Mouse (Mus musculus) heart, embryonic 12.5 days (tissue): Measurements from ENCODE around the gene Numbl. TPM values are rescaled to one million over a fixed set of nuclear protein-coding genes. Genes with fewer than 3 reads are reported as not detected.

Source experiments
- ATAC-seq: fragments of 200-750 bp; cut with Nextera tagmentation; 2 replicates; pipeline ENCODE4 v1.8.0; 2017; ENCODE audit warnings: moderate TSS enrichment, moderate library complexity; ENCODE audit not compliant: insufficient number of reproducible peaks, low FRiP score
- H3K27ac ChIP-seq: fragments of 300-500 bp; sonication (generic); 2 replicates; pipeline ENCODE4 v1.5.1; 2016; ENCODE audit warnings: mild to moderate bottlenecking, moderate library complexity; ENCODE audit not compliant: poor library complexity, severe bottlenecking
- H3K27me3 ChIP-seq: fragments of 300-500 bp; sonication (generic); replicated peaks from 2 replicates; pipeline ENCODE4 v1.6.1; 2016; ENCODE audit warnings: mild to moderate bottlenecking, moderate library complexity
- H3K36me3 ChIP-seq: fragments of 300-500 bp; sonication (generic); 2 replicates; pipeline ENCODE4 v1.6.1; 2016; ENCODE audit warnings: mild to moderate bottlenecking, moderate library complexity
- H3K4me1 ChIP-seq: fragments of 300-500 bp; sonication (generic); replicated peaks from 2 replicates; pipeline ENCODE4 v1.6.1; 2016; ENCODE audit warnings: mild to moderate bottlenecking
- H3K4me2 ChIP-seq: fragments of 300-500 bp; sonication (generic); 2 replicates; pipeline ENCODE4 v1.6.1; 2016; ENCODE audit warnings: mild to moderate bottlenecking, moderate library complexity
- H3K4me3 ChIP-seq: fragments of 300-500 bp; sonication (generic); 2 replicates; pipeline ENCODE4 v1.5.1; 2016; ENCODE audit warnings: mild to moderate bottlenecking
- H3K9ac ChIP-seq: fragments of 300-500 bp; sonication (generic); 2 replicates; pipeline ENCODE4 v1.6.1; 2016; ENCODE audit warnings: mild to moderate bottlenecking, moderate library complexity
- H3K9me3 ChIP-seq: fragments of 300-500 bp; sonication (generic); replicated peaks from 2 replicates; pipeline ENCODE4 v1.6.1; 2016; ENCODE audit warnings: mild to moderate bottlenecking, moderate library complexity
- WGBS: fragments of 180-500 bp; shearing (Covaris S2); methylation state at CpG from one replicate; pipeline ENCODE4 v1.1.7; 2016; 5-methylcytosine and 5-hydroxymethylcytosine counted together
- polyA plus RNA-seq: library from polyadenylated mRNA; unstranded; fragments of >200 nt; fragmentation: Nextera tagmentation; extraction: Ambion mirVana; gene quantifications from 2 replicates; pipeline ENCODE4 v1.2.1, GENCODE M21; 2016

Gene Numbl
- 11.1 and 11.6 TPM in 2 replicates for polyA plus RNA-seq

GRCm38 (mm10) chr7:27258205-27258899 is at the start of gene Numbl:
TSS of gene Numbl (plus strand) at chr7:27258433.
- ATAC-seq, result peak; percentile 91
- 2% methylated on average over 45 of the region's 47 CpGs for WGBS
- peaks cover 23% of the 10 kb centered on the region for H3K4me1 ChIP-seq
- peaks cover 12% of the 10 kb centered on the region for H3K36me3 ChIP-seq
- peak within 1 kb of the TSS; percentile 36; the same call in 1 of the 2 replicates for H3K27ac ChIP-seq
- H3K9me3 ChIP-seq, result no peaks in the 10 kb centered on the region
- H3K4me3 ChIP-seq, result peak within 1 kb of the TSS; percentile 88
- H3K9ac ChIP-seq, result peak within 1 kb of the TSS; percentile 87
- H3K4me2 ChIP-seq, result peak within 1 kb of the TSS; percentile 78
- H3K27me3 ChIP-seq, result no peaks in the 10 kb centered on the region

- ATAC-seq, result no peak
- Histone ChIP-seq H3K4me1 (no peaks in the 10 kb centered on the region), H3K4me2 (no peak overlapping the region), H3K9ac (no peak overlapping the region), H3K36me3 (peaks cover 72% of the 10 kb centered on the region), H3K27me3 (no peaks in the 10 kb centered on the region), H3K27ac (no peak overlapping the region), H3K4me3 (no peak overlapping the region), H3K9me3 (no peaks in the 10 kb centered on the region)
- WGBS, result 75% methylated on average over 2 of the region's 2 CpGs
Measured at GRCm38 (mm10) chr7:27212626-27213025, 45.6 kb upstream of the Numbl start.

- WGBS, result 79% methylated on average over 7 of the region's 7 CpGs
- Histone ChIP-seq H3K4me1 (no peaks in the 10 kb centered on the region), H3K9ac (no peak overlapping the region), H3K9me3 (no peaks in the 10 kb centered on the region), H3K4me2 (no peak overlapping the region), H3K4me3 (no peak overlapping the region), H3K27me3 (no peaks in the 10 kb centered on the region), H3K36me3 (peaks cover 44% of the 10 kb centered on the region), H3K27ac (no peak overlapping the region)
- ATAC-seq, result no peak
Measured at GRCm38 (mm10) chr7:27218586-27218985, 39.6 kb upstream of the Numbl start.

GRCm38 (mm10) chr7:27219937-27220336 is 38.3 kb upstream of the Numbl start:
- 83% methylated on average over 11 of the region's 11 CpGs for WGBS
- Histone ChIP-seq H3K4me1 (peaks cover 9% of the 10 kb centered on the region), H3K36me3 (peaks cover 37% of the 10 kb centered on the region), H3K4me3 (no peak overlapping the region), H3K27me3 (no peaks in the 10 kb centered on the region), H3K9ac (no peak overlapping the region), H3K4me2 (no peak overlapping the region), H3K9me3 (no peaks in the 10 kb centered on the region), H3K27ac (no peak overlapping the region)
- ATAC-seq, result no peak

GRCm38 (mm10) chr7:27221939-27222338 is 36.3 kb upstream of the Numbl start:
- Histone ChIP-seq H3K4me2 (no peak overlapping the region), H3K27me3 (no peaks in the 10 kb centered on the region), H3K27ac (no peak overlapping the region), H3K4me3 (no peak overlapping the region), H3K36me3 (peaks cover 30% of the 10 kb centered on the region), H3K9ac (no peak overlapping the region), H3K9me3 (no peaks in the 10 kb centered on the region), H3K4me1 (peaks cover 29% of the 10 kb centered on the region)
- WGBS, result 79% methylated on average over 6 of the region's 6 CpGs
- no peak for ATAC-seq

- Histone ChIP-seq H3K27ac (no peak overlapping the region), H3K4me1 (peaks cover 35% of the 10 kb centered on the region), H3K9ac (no peak overlapping the region), H3K4me2 (no peak overlapping the region), H3K27me3 (no peaks in the 10 kb centered on the region), H3K9me3 (no peaks in the 10 kb centered on the region), H3K4me3 (no peak overlapping the region), H3K36me3 (peaks cover 24% of the 10 kb centered on the region)
- no peak for ATAC-seq
- 61% methylated on average over 1 of the region's 1 CpGs for WGBS
Measured at GRCm38 (mm10) chr7:27222538-27222937, 35.7 kb upstream of the Numbl start.

- no peak overlapping the region for H3K4me3 ChIP-seq
- peak overlapping the region; percentile 43; the same call in 1 of the 2 replicates for H3K9ac ChIP-seq
- H3K4me1 ChIP-seq, result peaks cover 40% of the 10 kb centered on the region
- no peaks in the 10 kb centered on the region for H3K27me3 ChIP-seq
- H3K9me3 ChIP-seq, result no peaks in the 10 kb centered on the region
- WGBS, result 82% methylated on average over 11 of the region's 11 CpGs
- H3K27ac ChIP-seq, result no peak overlapping the region
- peaks cover 7% of the 10 kb centered on the region; the same call in 1 of the 2 replicates for H3K36me3 ChIP-seq
- no peak for ATAC-seq
- 0 out of 2 replicates have a peak overlapping the region, but pooled peaks have one; percentile 1 for H3K4me2 ChIP-seq
Measured at GRCm38 (mm10) chr7:27224877-27225575, 33.2 kb upstream of the Numbl start.

GRCm38 (mm10) chr7:27227276-27227675 is 31.0 kb upstream of the Numbl start:
- Histone ChIP-seq H3K4me2 (peak overlapping the region; percentile 76), H3K9me3 (no peaks in the 10 kb centered on the region), H3K9ac (peak overlapping the region; percentile 78), H3K4me1 (peaks cover 40% of the 10 kb centered on the region), H3K4me3 (peak overlapping the region; percentile 68), H3K27me3 (no peaks in the 10 kb centered on the region), H3K36me3 (0 out of 2 replicates have a peak, but pooled peaks cover 6% of the 10 kb centered on the region), H3K27ac (no peak overlapping the region)
- 34% methylated on average over 9 of the region's 9 CpGs for WGBS
- no peak for ATAC-seq

- H3K27me3 ChIP-seq, result no peaks in the 10 kb centered on the region
- ATAC-seq, result no peak
- 2% methylated on average over 10 of the region's 10 CpGs for WGBS
- H3K36me3 ChIP-seq, result 0 out of 2 replicates have a peak, but pooled peaks cover 6% of the 10 kb centered on the region
- H3K9ac ChIP-seq, result peak overlapping the region; percentile 78
- H3K9me3 ChIP-seq, result no peaks in the 10 kb centered on the region
- H3K4me3 ChIP-seq, result peak overlapping the region; percentile 68
- peak overlapping the region; percentile 76 for H3K4me2 ChIP-seq
- no peak overlapping the region for H3K27ac ChIP-seq
- H3K4me1 ChIP-seq, result peaks cover 40% of the 10 kb centered on the region
Measured at GRCm38 (mm10) chr7:27227676-27228075, 30.6 kb upstream of the Numbl start.

GRCm38 (mm10) chr7:27228281-27228821 is 29.9 kb upstream of the Numbl start, which contains the start of gene Itpkc:
TSS of gene Itpkc (minus strand) at chr7:27228661.
- WGBS, result under 1% methylated on average over 48 of the region's 49 CpGs
- peak within 1 kb of the TSS; percentile 68 for H3K4me3 ChIP-seq
- peak within 1 kb of the TSS; percentile 76 for H3K27ac ChIP-seq
- no peaks in the 10 kb centered on the region for H3K27me3 ChIP-seq
- H3K9me3 ChIP-seq, result no peaks in the 10 kb centered on the region
- H3K4me2 ChIP-seq, result peak within 1 kb of the TSS; percentile 76
- peak within 1 kb of the TSS; percentile 78 for H3K9ac ChIP-seq
- H3K36me3 ChIP-seq, result 0 out of 2 replicates have a peak, but pooled peaks cover 3% of the 10 kb centered on the region
- peaks cover 42% of the 10 kb centered on the region for H3K4me1 ChIP-seq
- ATAC-seq, result peak; percentile 89

GRCm38 (mm10) chr7:27228865-27229264 is 29.4 kb upstream of the Numbl start:
- Histone ChIP-seq H3K27ac (peak overlapping the region; percentile 76), H3K4me3 (peak overlapping the region; percentile 68), H3K27me3 (no peaks in the 10 kb centered on the region), H3K4me2 (peak overlapping the region; percentile 76), H3K9me3 (no peaks in the 10 kb centered on the region), H3K4me1 (peaks cover 47% of the 10 kb centered on the region), H3K36me3 (0 out of 2 replicates have a peak, but pooled peaks cover 2% of the 10 kb centered on the region), H3K9ac (peak overlapping the region; percentile 78)
- 19% methylated on average over 6 of the region's 6 CpGs for whole genome bisulfite sequencing
- no peak for ATAC-seq
